In genomic region chr15:79044837-79045236, GRCm38 (mm10) we compare ENCODE assay signal across 10 mouse cellular contexts. TPM values are rescaled to one million over a fixed set of nuclear protein-coding genes. Genes with fewer than 3 reads are reported as not detected.
DNase-seq lines count a peak whose midpoint lies in the region; ATAC-seq lines count a peak whose summit lies in the region.
"Had no signal": no experiment of that assay in that cellular context is flagged by ENCODE, and none has a peak within 500 bp of the region (broad histone marks: within the 10 kb centered on the region; RNA-seq: fewer than 3 reads in every experiment).

No protein-coding gene starts in this region.

- no peak overlapping the region for H3K27ac ChIP-seq in embryonic facial prominence, embryonic 11.5 days (replicated peaks; ENCODE audit: low read depth, low read length)
- H3K27ac ChIP-seq in embryonic facial prominence, embryonic 10.5 days (replicated peaks) = no peak overlapping the region
- H3K27ac ChIP-seq in midbrain, embryonic 13.5 days = no peak overlapping the region
- no peak overlapping the region for H3K27ac ChIP-seq in midbrain, embryonic 15.5 days
- no peak overlapping the region for H3K27ac ChIP-seq in neural tube, embryonic 12.5 days

- no peaks in the 10 kb centered on the region for H3K9me3 ChIP-seq in embryonic facial prominence, embryonic 11.5 days (replicated peaks; ENCODE audit: control insufficient read depth, low read length)
- H3K9me3 ChIP-seq in embryonic facial prominence, embryonic 10.5 days = no peaks in the 10 kb centered on the region
- H3K9me3 ChIP-seq in midbrain, embryonic 13.5 days = no peaks in the 10 kb centered on the region
- no peaks in the 10 kb centered on the region for H3K9me3 ChIP-seq in midbrain, embryonic 15.5 days
- no peaks in the 10 kb centered on the region for H3K9me3 ChIP-seq in neural tube, embryonic 12.5 days

- ATAC-seq in embryonic facial prominence, embryonic 11.5 days (replicated peaks; ENCODE audit: insufficient number of reproducible peaks, low FRiP score, low TSS enrichment, low read depth) = 0 out of 2 replicates have a peak, but pooled peaks have one; percentile 18
- ATAC-seq in midbrain, embryonic 13.5 days = peak; percentile 69; the same call in 1 of the 2 replicates
- ATAC-seq in midbrain, embryonic 15.5 days (replicated peaks) = no peak
- ATAC-seq in neural tube, embryonic 12.5 days (ENCODE audit: low FRiP score, low read depth) = peak; percentile 86
- ATAC-seq in inflammation-experienced regulatory T-cells, adult 6 months = no peak

- peaks cover 4% of the 10 kb centered on the region for H3K4me1 ChIP-seq in embryonic facial prominence, embryonic 11.5 days (ENCODE audit: control insufficient read depth, insufficient read depth, low read length)
- H3K4me1 ChIP-seq in embryonic facial prominence, embryonic 10.5 days = peaks cover 36% of the 10 kb centered on the region
- H3K4me1 ChIP-seq in midbrain, embryonic 13.5 days (replicated peaks) = peaks cover 31% of the 10 kb centered on the region
- H3K4me1 ChIP-seq in midbrain, embryonic 15.5 days = peaks cover 27% of the 10 kb centered on the region
- H3K4me1 ChIP-seq in neural tube, embryonic 12.5 days = peaks cover 32% of the 10 kb centered on the region

- no peaks in the 10 kb centered on the region for H3K36me3 ChIP-seq in embryonic facial prominence, embryonic 11.5 days (replicated peaks; ENCODE audit: control insufficient read depth, insufficient read depth, low read depth, low read length)
- H3K36me3 ChIP-seq in embryonic facial prominence, embryonic 10.5 days (replicated peaks) = no peaks in the 10 kb centered on the region
- no peaks in the 10 kb centered on the region for H3K36me3 ChIP-seq in midbrain, embryonic 13.5 days
- no peaks in the 10 kb centered on the region for H3K36me3 ChIP-seq in midbrain, embryonic 15.5 days (replicated peaks)
- H3K36me3 ChIP-seq in neural tube, embryonic 12.5 days = no peaks in the 10 kb centered on the region

- H3K27me3 ChIP-seq in embryonic facial prominence, embryonic 11.5 days (ENCODE audit: control insufficient read depth, insufficient read depth, low read length) = peaks cover 34% of the 10 kb centered on the region
- H3K27me3 ChIP-seq in embryonic facial prominence, embryonic 10.5 days (replicated peaks; ENCODE audit: low read depth, poor library complexity, severe bottlenecking) = peaks cover 64% of the 10 kb centered on the region
- peaks cover 49% of the 10 kb centered on the region for H3K27me3 ChIP-seq in midbrain, embryonic 13.5 days
- peaks cover 43% of the 10 kb centered on the region for H3K27me3 ChIP-seq in midbrain, embryonic 15.5 days (replicated peaks)
- H3K27me3 ChIP-seq in neural tube, embryonic 12.5 days (replicated peaks) = peaks cover 41% of the 10 kb centered on the region

- no peak overlapping the region for H3K4me3 ChIP-seq in embryonic facial prominence, embryonic 11.5 days (ENCODE audit: low read depth, low read length)
- no peak overlapping the region for H3K4me3 ChIP-seq in embryonic facial prominence, embryonic 10.5 days
- H3K4me3 ChIP-seq in midbrain, embryonic 13.5 days (replicated peaks) = no peak overlapping the region
- no peak overlapping the region for H3K4me3 ChIP-seq in midbrain, embryonic 15.5 days
- no peak overlapping the region for H3K4me3 ChIP-seq in neural tube, embryonic 12.5 days

- H3K9ac ChIP-seq in embryonic facial prominence, embryonic 11.5 days (replicated peaks; ENCODE audit: low read length) = no peak overlapping the region
- H3K9ac ChIP-seq in midbrain, embryonic 13.5 days (replicated peaks) = 0 out of 2 replicates have a peak overlapping the region, but pooled peaks have one; percentile 32
- H3K9ac ChIP-seq in midbrain, embryonic 15.5 days = no peak overlapping the region
- H3K9ac ChIP-seq in neural tube, embryonic 12.5 days = no peak overlapping the region

- H3K4me2 ChIP-seq in embryonic facial prominence, embryonic 11.5 days (ENCODE audit: low read depth, low read length) = no peak overlapping the region
- H3K4me2 ChIP-seq in midbrain, embryonic 13.5 days (replicated peaks) = no peak overlapping the region
- H3K4me2 ChIP-seq in midbrain, embryonic 15.5 days = no peak overlapping the region
- peak overlapping the region; percentile 28 for H3K4me2 ChIP-seq in neural tube, embryonic 12.5 days (replicated peaks)
- H3K4me2 ChIP-seq: heart, embryonic 11.5 days had no signal

- 11% methylated on average over 4 of the region's 4 CpGs for WGBS in embryonic facial prominence, embryonic 11.5 days
- WGBS in embryonic facial prominence, embryonic 10.5 days = 14% methylated on average over 4 of the region's 4 CpGs
- 8% methylated on average over 4 of the region's 4 CpGs for WGBS in midbrain, embryonic 13.5 days
- whole genome bisulfite sequencing in midbrain, embryonic 15.5 days = 9% methylated on average over 4 of the region's 4 CpGs
- WGBS in neural tube, embryonic 12.5 days = 1% methylated on average over 4 of the region's 4 CpGs

- no peak for DNase-seq in embryonic facial prominence, embryonic 11.5 days (ENCODE audit: low spot score)
- no peak for DNase-seq in embryonic facial prominence, embryonic 10.5 days (ENCODE audit: low spot score)
- DNase-seq in cerebellum, adult 9-10 months = no peak
- no peak for DNase-seq in spleen, postnatal 14 days (ENCODE audit: low spot score in 2 of 2)
- DNase-seq: lung, adult 18-20 months had no signal

RNA-seq across cellular contexts. Expression of gene Galr3, which starts 3.2 kb away (rescaled TPM):
- polyA plus RNA-seq in embryonic facial prominence, embryonic 11.5 days (2014; fragmentation: Nextera tagmentation; extraction: Ambion mirVana) = 0.18 TPM in 1 of 2 replicates, not detected in the other
- not detected in 2 replicates for polyA plus RNA-seq in embryonic facial prominence, embryonic 10.5 days (2016; fragmentation: Nextera tagmentation; extraction: Ambion mirVana)
- not detected in 2 replicates for polyA plus RNA-seq in midbrain, embryonic 13.5 days (2015; fragmentation: Nextera tagmentation; extraction: Ambion mirVana)
- not detected in 2 replicates for polyA plus RNA-seq in midbrain, embryonic 15.5 days (2015; fragmentation: Nextera tagmentation; extraction: Ambion mirVana)
- polyA plus RNA-seq in neural tube, embryonic 12.5 days (2016; fragmentation: Nextera tagmentation; extraction: Ambion mirVana) = not detected in 2 replicates
- polyA plus RNA-seq in inflammation-experienced regulatory T-cells, adult 6 months (2017; shearing (Covaris generic)) = not detected
- polyA plus RNA-seq: heart, embryonic 11.5 days had no signal

RNA-seq across cellular contexts. Expression of gene H1f0, which starts 16.6 kb away (rescaled TPM):
- polyA plus RNA-seq in embryonic facial prominence, embryonic 11.5 days (2014; fragmentation: Nextera tagmentation; extraction: Ambion mirVana) = 315 and 326 TPM in 2 replicates
- polyA plus RNA-seq in embryonic facial prominence, embryonic 10.5 days (2016; fragmentation: Nextera tagmentation; extraction: Ambion mirVana) = 371 and 392 TPM in 2 replicates
- polyA plus RNA-seq in midbrain, embryonic 13.5 days (2015; fragmentation: Nextera tagmentation; extraction: Ambion mirVana) = 329 and 351 TPM in 2 replicates
- 183 and 198 TPM in 2 replicates for polyA plus RNA-seq in midbrain, embryonic 15.5 days (2015; fragmentation: Nextera tagmentation; extraction: Ambion mirVana)
- polyA plus RNA-seq in neural tube, embryonic 12.5 days (2016; fragmentation: Nextera tagmentation; extraction: Ambion mirVana) = 487 and 528 TPM in 2 replicates
- 10 to 100 TPM; 31.0 to 52.3 (median 36.9) TPM for polyA plus RNA-seq in inflammation-experienced regulatory T-cells, adult 6 months (2017; shearing (Covaris generic))

RNA-seq across cellular contexts. Expression of gene Ankrd54, which starts 17.9 kb away (rescaled TPM):
- polyA plus RNA-seq in embryonic facial prominence, embryonic 11.5 days (2014; fragmentation: Nextera tagmentation; extraction: Ambion mirVana) = 42.8 and 56.2 TPM in 2 replicates
- polyA plus RNA-seq in embryonic facial prominence, embryonic 10.5 days (2016; fragmentation: Nextera tagmentation; extraction: Ambion mirVana) = 57.7 and 61.8 TPM in 2 replicates
- polyA plus RNA-seq in midbrain, embryonic 13.5 days (2015; fragmentation: Nextera tagmentation; extraction: Ambion mirVana) = 52.6 and 56.4 TPM in 2 replicates
- polyA plus RNA-seq in midbrain, embryonic 15.5 days (2015; fragmentation: Nextera tagmentation; extraction: Ambion mirVana) = 61.0 and 64.3 TPM in 2 replicates
- 62.5 and 64.2 TPM in 2 replicates for polyA plus RNA-seq in neural tube, embryonic 12.5 days (2016; fragmentation: Nextera tagmentation; extraction: Ambion mirVana)
- polyA plus RNA-seq in inflammation-experienced regulatory T-cells, adult 6 months (2017; shearing (Covaris generic)) = 10 to 100 TPM in 1 of 3 experiments, 1 to 10 TPM in 2; 5.5 to 10.8 (median 9.2) TPM

RNA-seq across cellular contexts. Expression of gene Eif3l, which starts 30.1 kb away (rescaled TPM):
- 286 and 292 TPM in 2 replicates for polyA plus RNA-seq in embryonic facial prominence, embryonic 11.5 days (2014; fragmentation: Nextera tagmentation; extraction: Ambion mirVana)
- polyA plus RNA-seq in embryonic facial prominence, embryonic 10.5 days (2016; fragmentation: Nextera tagmentation; extraction: Ambion mirVana) = 280 and 287 TPM in 2 replicates
- polyA plus RNA-seq in midbrain, embryonic 13.5 days (2015; fragmentation: Nextera tagmentation; extraction: Ambion mirVana) = 180 and 186 TPM in 2 replicates
- 165 and 167 TPM in 2 replicates for polyA plus RNA-seq in midbrain, embryonic 15.5 days (2015; fragmentation: Nextera tagmentation; extraction: Ambion mirVana)
- 197 and 205 TPM in 2 replicates for polyA plus RNA-seq in neural tube, embryonic 12.5 days (2016; fragmentation: Nextera tagmentation; extraction: Ambion mirVana)
- 100 to 1,000 TPM; 224 to 286 (median 240) TPM for polyA plus RNA-seq in inflammation-experienced regulatory T-cells, adult 6 months (2017; shearing (Covaris generic))

Comparison
In these comparisons a context has a peak if more than half of its experiments do, and no peak if none do; other contexts are left out.
1. ATAC-seq: peak in embryonic facial prominence, embryonic 11.5 days (single experiment), midbrain, embryonic 13.5 days (single experiment) and neural tube, embryonic 12.5 days (single experiment); none in midbrain, embryonic 15.5 days (single experiment) and inflammation-experienced regulatory T-cells, adult 6 months (single experiment).